Mouse (Mus musculus): ENCODE measurements at regions not wholly inside any gene's neighbourhood (a gene's known extent, or its start where the extent isn't known, plus 50 kb on each side); places are given as distances from the start of the nearest gene placed in this dataset.

- no peaks in the 10 kb centered on the region for H3K27me3 ChIP-seq (replicated peaks)
- no peaks in the 10 kb centered on the region for H3K36me3 ChIP-seq (replicated peaks)
- no peaks in the 10 kb centered on the region for H3K4me1 ChIP-seq
- WGBS = 90% methylated on average over 3 of the region's 3 CpGs
- ATAC-seq (replicated peaks) = no peak
- H3K9ac ChIP-seq = no peak overlapping the region
- H3K9me3 ChIP-seq = no peaks in the 10 kb centered on the region
- H3K4me2 ChIP-seq = no peak overlapping the region
- H3K27ac ChIP-seq = no peak overlapping the region
- no peak overlapping the region for H3K4me3 ChIP-seq
Observed at GRCm38 (mm10) chr12:14415543-14416181, 263.8 kb upstream of the Fam84a start.

- H3K4me3 ChIP-seq = no peak overlapping the region
- no peak overlapping the region for H3K9ac ChIP-seq
- ATAC-seq (replicated peaks) = no peak
- no peaks in the 10 kb centered on the region for H3K36me3 ChIP-seq (replicated peaks)
- WGBS = 94% methylated on average over 1 of the region's 1 CpGs
- no peaks in the 10 kb centered on the region for H3K4me1 ChIP-seq
- H3K27me3 ChIP-seq (replicated peaks) = no peaks in the 10 kb centered on the region
- no peak overlapping the region for H3K27ac ChIP-seq
- no peak overlapping the region for H3K4me2 ChIP-seq
- H3K9me3 ChIP-seq = no peaks in the 10 kb centered on the region
Observed at GRCm38 (mm10) chr12:14411102-14411501, 259.2 kb upstream of the Fam84a start.

DNA sequence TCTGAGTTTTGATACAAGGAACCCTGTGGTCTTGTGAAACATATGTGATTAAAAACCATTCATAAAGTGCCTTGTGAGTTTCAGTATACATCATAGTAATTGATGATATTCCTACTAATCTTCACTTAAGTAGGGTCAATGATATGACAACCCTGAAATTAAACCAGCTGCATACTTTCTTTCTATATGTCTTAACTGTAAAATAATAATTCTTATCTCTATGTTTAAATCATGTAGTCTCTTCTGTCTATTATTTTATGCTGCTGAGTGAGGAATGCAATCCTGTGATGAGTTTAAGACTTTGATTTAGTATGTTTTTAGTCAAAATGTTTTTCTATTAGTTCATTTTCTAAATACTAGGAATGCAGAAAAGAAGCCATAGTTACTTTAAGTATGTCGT lies 253.9 kb upstream of the Fam84a start:
- no peak overlapping the region for H3K9ac ChIP-seq
- ATAC-seq (replicated peaks) = no peak
- no peak overlapping the region for H3K27ac ChIP-seq
- no peaks in the 10 kb centered on the region for H3K9me3 ChIP-seq
- H3K4me2 ChIP-seq = no peak overlapping the region
- H3K36me3 ChIP-seq (replicated peaks) = no peaks in the 10 kb centered on the region
- no peak overlapping the region for H3K4me3 ChIP-seq
- WGBS = 81% methylated on average over 1 of the region's 1 CpGs
- no peaks in the 10 kb centered on the region for H3K4me1 ChIP-seq
- no peaks in the 10 kb centered on the region for H3K27me3 ChIP-seq (replicated peaks)

GRCm38 (mm10) chr12:14376211-14376610 lies 224.4 kb upstream of the Fam84a start:
- no peak overlapping the region for H3K27ac ChIP-seq
- WGBS = 91% methylated on average over 6 of the region's 6 CpGs
- no peaks in the 10 kb centered on the region for H3K27me3 ChIP-seq (replicated peaks)
- H3K36me3 ChIP-seq (replicated peaks) = no peaks in the 10 kb centered on the region
- H3K9ac ChIP-seq = no peak overlapping the region
- no peak overlapping the region for H3K4me3 ChIP-seq
- no peaks in the 10 kb centered on the region for H3K9me3 ChIP-seq
- H3K4me2 ChIP-seq = no peak overlapping the region
- ATAC-seq (replicated peaks) = no peak
- no peaks in the 10 kb centered on the region for H3K4me1 ChIP-seq

GRCm38 (mm10) chr12:14338244-14338799 lies 186.5 kb upstream of the Fam84a start:
- ATAC-seq (replicated peaks) = no peak
- Histone ChIP-seq H3K36me3 (replicated peaks) (no peaks in the 10 kb centered on the region), H3K27me3 (replicated peaks) (no peaks in the 10 kb centered on the region), H3K9ac (no peak overlapping the region), H3K4me2 (no peak overlapping the region), H3K4me3 (no peak overlapping the region), H3K9me3 (no peaks in the 10 kb centered on the region), H3K27ac (no peak overlapping the region), H3K4me1 (no peaks in the 10 kb centered on the region)
- 59% methylated on average over 5 of the region's 5 CpGs for WGBS

DNA sequence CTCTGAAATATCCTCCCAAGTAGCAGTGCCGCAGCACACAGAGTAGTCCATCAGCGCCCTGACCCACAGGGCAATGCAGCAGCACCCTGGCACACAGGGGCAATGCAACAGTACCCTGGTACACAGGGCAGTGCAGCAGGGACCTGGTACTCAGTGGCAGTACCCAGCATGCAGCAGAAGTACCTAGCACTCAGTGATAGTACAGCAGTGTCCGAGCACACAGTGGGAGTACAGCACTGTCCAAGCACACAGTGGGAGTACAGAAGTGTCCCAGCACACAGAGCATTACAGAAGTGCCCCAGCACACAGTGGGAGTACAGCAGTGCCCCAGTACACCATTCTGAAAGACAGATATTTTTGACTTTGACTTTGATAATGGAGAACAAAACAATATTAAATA lies 186.0 kb upstream of the Fam84a start:
- Histone ChIP-seq H3K9me3 (no peaks in the 10 kb centered on the region), H3K4me1 (no peaks in the 10 kb centered on the region), H3K27ac (no peak overlapping the region), H3K27me3 (replicated peaks) (no peaks in the 10 kb centered on the region), H3K36me3 (replicated peaks) (no peaks in the 10 kb centered on the region), H3K4me3 (no peak overlapping the region), H3K4me2 (no peak overlapping the region), H3K9ac (no peak overlapping the region)
- 67% methylated on average over 3 of the region's 3 CpGs for WGBS
- no peak for ATAC-seq (replicated peaks)

DNA sequence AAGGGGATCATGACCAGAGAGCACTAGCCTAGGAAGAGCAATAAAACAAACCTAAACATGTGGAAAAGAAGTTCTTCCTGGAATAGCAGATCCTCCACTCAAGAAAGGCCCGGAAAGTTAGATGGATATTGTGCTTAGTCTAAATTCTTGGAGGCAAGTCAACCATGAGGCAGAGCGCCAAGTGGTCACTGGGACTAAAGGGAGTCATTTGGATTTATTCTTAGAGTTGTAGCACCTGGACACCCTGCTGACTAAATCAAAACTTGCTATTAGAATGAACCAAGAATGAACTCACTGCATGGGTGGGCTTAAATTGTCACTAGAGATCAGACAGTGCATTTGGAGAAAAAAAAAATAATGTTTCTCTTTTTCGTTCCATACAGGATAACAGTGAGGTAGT lies 166.8 kb upstream of the Fam84a start:
- Histone ChIP-seq H3K4me1 (no peaks in the 10 kb centered on the region), H3K27ac (no peak overlapping the region), H3K4me3 (no peak overlapping the region), H3K27me3 (replicated peaks) (no peaks in the 10 kb centered on the region), H3K4me2 (no peak overlapping the region), H3K36me3 (replicated peaks) (no peaks in the 10 kb centered on the region), H3K9me3 (no peaks in the 10 kb centered on the region), H3K9ac (no peak overlapping the region)
- no peak for ATAC-seq (replicated peaks)
- 83% methylated on average over 3 of the region's 3 CpGs for WGBS

DNA sequence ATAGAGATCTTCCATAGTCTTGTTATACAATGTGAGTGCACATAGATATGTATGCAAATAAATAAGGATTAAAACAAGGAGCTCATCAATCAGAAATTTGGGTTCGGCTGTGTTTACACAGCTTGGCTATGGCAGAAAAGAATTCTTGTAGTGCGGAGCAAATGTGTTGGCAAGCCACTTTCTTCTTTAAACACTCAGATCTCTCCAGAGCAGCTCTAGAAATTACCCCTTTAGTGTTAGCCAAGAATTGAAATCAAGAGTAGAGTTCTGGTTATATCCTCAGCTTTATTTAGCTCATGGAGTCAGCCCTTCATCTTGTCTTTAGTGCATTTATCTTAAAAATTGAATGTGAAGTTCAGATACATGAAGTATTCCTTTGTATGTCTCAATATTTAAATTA lies 164.5 kb upstream of the Fam84a start:
- Histone ChIP-seq H3K4me1 (no peaks in the 10 kb centered on the region), H3K27ac (no peak overlapping the region), H3K27me3 (replicated peaks) (no peaks in the 10 kb centered on the region), H3K36me3 (replicated peaks) (no peaks in the 10 kb centered on the region), H3K9ac (no peak overlapping the region), H3K9me3 (no peaks in the 10 kb centered on the region), H3K4me3 (no peak overlapping the region), H3K4me2 (no peak overlapping the region)
- WGBS = 86% methylated on average over 2 of the region's 2 CpGs
- no peak for ATAC-seq (replicated peaks)

GRCm38 (mm10) chr12:14315780-14316179 lies 163.9 kb upstream of the Fam84a start:
- WGBS = 68% methylated on average over 5 of the region's 5 CpGs
- ATAC-seq (replicated peaks) = no peak

DNA sequence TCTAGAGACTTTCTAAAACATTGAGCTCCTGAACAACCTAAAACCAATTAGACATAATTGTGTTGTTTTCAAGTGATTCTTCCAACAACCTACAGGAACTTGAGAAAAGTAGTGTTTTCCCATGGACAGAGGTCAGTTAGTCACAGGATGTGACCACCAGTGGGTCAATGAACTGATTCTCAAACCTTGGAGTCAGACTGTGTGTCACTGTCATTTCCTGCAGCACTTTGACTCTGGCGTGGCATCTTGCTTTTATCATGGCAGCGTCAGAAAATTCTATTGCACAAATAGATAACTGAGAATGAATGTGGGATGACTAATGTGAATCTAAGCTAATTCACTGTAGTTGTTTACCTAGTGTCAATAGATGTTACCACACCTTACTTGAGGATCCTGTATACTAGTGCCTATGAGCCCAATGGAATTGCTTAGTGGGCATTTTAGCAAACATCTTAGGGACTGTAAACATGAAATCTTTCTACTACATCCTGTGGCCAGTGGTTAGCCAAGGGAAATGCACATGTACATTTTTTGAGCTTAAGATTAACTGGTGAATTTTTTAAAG lies 150.6 kb upstream of the Fam84a start:
- no peak overlapping the region for H3K4me2 ChIP-seq
- H3K4me1 ChIP-seq = no peaks in the 10 kb centered on the region
- H3K9ac ChIP-seq = no peak overlapping the region
- no peaks in the 10 kb centered on the region for H3K9me3 ChIP-seq
- 87% methylated on average over 2 of the region's 2 CpGs for WGBS
- no peak for ATAC-seq (replicated peaks)
- no peak overlapping the region for H3K4me3 ChIP-seq
- H3K27ac ChIP-seq = no peak overlapping the region
- no peaks in the 10 kb centered on the region for H3K27me3 ChIP-seq (replicated peaks)
- no peaks in the 10 kb centered on the region for H3K36me3 ChIP-seq (replicated peaks)

More at GRCm38 (mm10) chr12:14315780-14316179, 163.9 kb upstream of the Fam84a start:
- H3K9ac ChIP-seq = no peak overlapping the region
- H3K9me3 ChIP-seq = no peaks in the 10 kb centered on the region
- no peak overlapping the region for H3K27ac ChIP-seq
- no peak overlapping the region for H3K4me3 ChIP-seq
- no peaks in the 10 kb centered on the region for H3K36me3 ChIP-seq (replicated peaks)
- H3K4me2 ChIP-seq = no peak overlapping the region
- H3K27me3 ChIP-seq (replicated peaks) = no peaks in the 10 kb centered on the region
- H3K4me1 ChIP-seq = no peaks in the 10 kb centered on the region

- Histone ChIP-seq H3K9ac (no peak overlapping the region), H3K4me1 (no peaks in the 10 kb centered on the region), H3K36me3 (replicated peaks) (no peaks in the 10 kb centered on the region), H3K4me3 (no peak overlapping the region), H3K9me3 (no peaks in the 10 kb centered on the region), H3K4me2 (no peak overlapping the region), H3K27me3 (replicated peaks) (no peaks in the 10 kb centered on the region), H3K27ac (no peak overlapping the region)
- ATAC-seq (replicated peaks) = no peak
- 78% methylated on average over 2 of the region's 2 CpGs for WGBS
Observed at GRCm38 (mm10) chr12:14301676-14302365, 150.0 kb upstream of the Fam84a start.

GRCm38 (mm10) chr12:14292083-14292482 lies 140.2 kb upstream of the Fam84a start:
- WGBS = 66% methylated on average over 3 of the region's 3 CpGs
- Histone ChIP-seq H3K27ac (no peak overlapping the region), H3K4me3 (no peak overlapping the region), H3K4me1 (no peaks in the 10 kb centered on the region), H3K9me3 (no peaks in the 10 kb centered on the region), H3K27me3 (replicated peaks) (no peaks in the 10 kb centered on the region), H3K4me2 (no peak overlapping the region), H3K36me3 (replicated peaks) (no peaks in the 10 kb centered on the region), H3K9ac (no peak overlapping the region)
- no peak for ATAC-seq (replicated peaks)

Measured in midbrain, embryonic 15.5 days (tissue).